Mouse (Mus musculus) hindbrain, embryonic 16.5 days (tissue): ENCODE data around the gene Carmil3. TPM values are rescaled to one million over a fixed set of nuclear protein-coding genes. Genes with fewer than 3 reads are reported as not detected.

ENCODE experiments used
- ATAC-seq: fragments of 200-750 bp; cut with Nextera tagmentation; 2 replicates; pipeline ENCODE4 v1.8.0; 2017; ENCODE audit warnings: moderate TSS enrichment, moderate library complexity
- H3K27ac ChIP-seq: fragments of 300-500 bp; sonication (generic); 2 replicates; pipeline ENCODE4 v1.5.1; 2014; ENCODE audit warnings: low read depth, mild to moderate bottlenecking, control low read depth, low read length, moderate library complexity
- H3K27me3 ChIP-seq: fragments of 300-500 bp; sonication (generic); replicated peaks from 2 replicates; pipeline ENCODE4 v1.6.1; 2014; ENCODE audit warnings: low read length; ENCODE audit not compliant: control insufficient read depth, insufficient read depth
- H3K36me3 ChIP-seq: fragments of 300-500 bp; sonication (generic); 2 replicates; pipeline ENCODE4 v1.6.1; 2014; ENCODE audit warnings: mild to moderate bottlenecking, low read length, moderate library complexity, mixed read lengths; ENCODE audit not compliant: control insufficient read depth, insufficient read depth
- H3K4me1 ChIP-seq: fragments of 300-500 bp; sonication (generic); 2 replicates; pipeline ENCODE4 v1.6.1; 2014; ENCODE audit warnings: low read depth, low read length; ENCODE audit not compliant: control insufficient read depth, insufficient read depth
- H3K4me2 ChIP-seq: fragments of 300-500 bp; sonication (generic); 2 replicates; pipeline ENCODE4 v1.6.1; 2014; ENCODE audit warnings: mild to moderate bottlenecking, low read length, control low read depth, moderate library complexity
- H3K4me3 ChIP-seq: fragments of 300-500 bp; sonication (generic); 2 replicates; pipeline ENCODE4 v1.5.1; 2014; ENCODE audit warnings: mild to moderate bottlenecking, low read length, control low read depth, moderate library complexity
- H3K9ac ChIP-seq: fragments of 300-500 bp; sonication (generic); 2 replicates; pipeline ENCODE4 v1.6.1; 2014; ENCODE audit warnings: low read depth, mild to moderate bottlenecking, control low read depth, low read length, moderate library complexity
- H3K9me3 ChIP-seq: fragments of 300-500 bp; sonication (generic); 2 replicates; pipeline ENCODE4 v1.6.1; 2014; ENCODE audit warnings: mild to moderate bottlenecking, low read length, moderate library complexity; ENCODE audit not compliant: control insufficient read depth
- WGBS: fragments of 180-500 bp; shearing (Covaris S2); extraction: QIAGEN DNeasy Blood & Tissue Kit; methylation state at CpG from one replicate; pipeline ENCODE4 v1.1.7; 2014; 5-methylcytosine and 5-hydroxymethylcytosine counted together
- polyA plus RNA-seq: library from polyadenylated mRNA; unstranded; fragments of >200 nt; fragmentation: Nextera tagmentation; extraction: Ambion mirVana; gene quantifications from 2 replicates; pipeline ENCODE4 v1.2.1, GENCODE M21; 2015

Carmil3 gene
- 22.9 and 26.2 TPM in 2 replicates for polyA plus RNA-seq

- peak within 1 kb of the TSS; percentile 90 for H3K4me3 ChIP-seq
- no peaks in the 10 kb centered on the region; the same call in 1 of the 2 replicates for H3K36me3 ChIP-seq
- WGBS, result 1% methylated on average over 57 of the region's 68 CpGs
- H3K9ac ChIP-seq, result peak within 1 kb of the TSS; percentile 93
- H3K4me2 ChIP-seq, result peak within 1 kb of the TSS; percentile 84
- H3K27ac ChIP-seq, result peak within 1 kb of the TSS; percentile 97
- ATAC-seq, result peak; percentile 93
- no peaks in the 10 kb centered on the region for H3K9me3 ChIP-seq
- H3K27me3 ChIP-seq, result no peaks in the 10 kb centered on the region
- peaks cover 14% of the 10 kb centered on the region for H3K4me1 ChIP-seq
These were observed at the start of gene Carmil3 for GRCm38 (mm10) chr14:55490361-55491201. Carmil3 (plus strand) TSS chr14:55490651.

- H3K9me3 ChIP-seq, result no peaks in the 10 kb centered on the region
- no peaks in the 10 kb centered on the region for H3K4me1 ChIP-seq
- no peak overlapping the region for H3K4me3 ChIP-seq
- no peaks in the 10 kb centered on the region for H3K36me3 ChIP-seq
- no peak for ATAC-seq
- H3K9ac ChIP-seq, result no peak overlapping the region
- H3K27me3 ChIP-seq, result no peaks in the 10 kb centered on the region
- 66% methylated on average over 2 of the region's 2 CpGs for WGBS
- H3K27ac ChIP-seq, result no peak overlapping the region
- no peak overlapping the region for H3K4me2 ChIP-seq
These were observed 32.8 kb upstream of the Carmil3 start for GRCm38 (mm10) chr14:55457693-55458092.

- no peaks in the 10 kb centered on the region for H3K36me3 ChIP-seq
- H3K4me3 ChIP-seq, result no peak overlapping the region
- no peaks in the 10 kb centered on the region for H3K4me1 ChIP-seq
- no peak overlapping the region for H3K9ac ChIP-seq
- H3K27me3 ChIP-seq, result no peaks in the 10 kb centered on the region
- no peak for ATAC-seq
- H3K9me3 ChIP-seq, result no peaks in the 10 kb centered on the region
- H3K27ac ChIP-seq, result no peak overlapping the region
- H3K4me2 ChIP-seq, result no peak overlapping the region
- 18% methylated on average over 10 of the region's 10 CpGs for WGBS
These were observed 32.2 kb upstream of the Carmil3 start for GRCm38 (mm10) chr14:55458273-55458672.

- H3K36me3 ChIP-seq, result no peaks in the 10 kb centered on the region
- H3K27me3 ChIP-seq, result no peaks in the 10 kb centered on the region
These were observed 31.7 kb upstream of the Carmil3 start for GRCm38 (mm10) chr14:55458761-55459160.

GRCm38 (mm10) chr14:55459796-55460195 lies 30.7 kb upstream of the Carmil3 start:
- Histone ChIP-seq H3K9ac (no peak overlapping the region), H3K4me3 (no peak overlapping the region), H3K36me3 (no peaks in the 10 kb centered on the region), H3K27ac (no peak overlapping the region), H3K27me3 (no peaks in the 10 kb centered on the region), H3K9me3 (no peaks in the 10 kb centered on the region), H3K4me2 (no peak overlapping the region), H3K4me1 (no peaks in the 10 kb centered on the region)
- ATAC-seq, result no peak
- WGBS, result 78% methylated on average over 4 of the region's 4 CpGs

More at GRCm38 (mm10) chr14:55458761-55459160, 31.7 kb upstream of the Carmil3 start:
- no peak overlapping the region for H3K4me3 ChIP-seq
- H3K9me3 ChIP-seq, result no peaks in the 10 kb centered on the region
- H3K27ac ChIP-seq, result no peak overlapping the region
- WGBS, result 85% methylated on average over 3 of the region's 3 CpGs
- H3K4me1 ChIP-seq, result no peaks in the 10 kb centered on the region
- H3K4me2 ChIP-seq, result no peak overlapping the region
- ATAC-seq, result no peak
- H3K9ac ChIP-seq, result no peak overlapping the region

- no peak overlapping the region for H3K27ac ChIP-seq
- H3K4me3 ChIP-seq, result no peak overlapping the region
- ATAC-seq, result no peak
- H3K27me3 ChIP-seq, result no peaks in the 10 kb centered on the region
- no peaks in the 10 kb centered on the region for H3K9me3 ChIP-seq
- H3K4me1 ChIP-seq, result no peaks in the 10 kb centered on the region
- H3K36me3 ChIP-seq, result no peaks in the 10 kb centered on the region
- no peak overlapping the region for H3K4me2 ChIP-seq
- H3K9ac ChIP-seq, result no peak overlapping the region
- WGBS, result 75% methylated on average over 10 of the region's 10 CpGs
These were observed 30.2 kb upstream of the Carmil3 start for GRCm38 (mm10) chr14:55460297-55460696.

- whole genome bisulfite sequencing, result 73% methylated on average over 4 of the region's 4 CpGs
- H3K9ac ChIP-seq, result no peak overlapping the region
- no peak for ATAC-seq
- no peaks in the 10 kb centered on the region for H3K9me3 ChIP-seq
- no peaks in the 10 kb centered on the region for H3K36me3 ChIP-seq
- no peak overlapping the region for H3K4me3 ChIP-seq
- H3K4me2 ChIP-seq, result no peak overlapping the region
- no peaks in the 10 kb centered on the region for H3K4me1 ChIP-seq
- H3K27ac ChIP-seq, result no peak overlapping the region
- H3K27me3 ChIP-seq, result no peaks in the 10 kb centered on the region
These were observed 28.7 kb upstream of the Carmil3 start for GRCm38 (mm10) chr14:55461757-55462156.

- no peaks in the 10 kb centered on the region; the same call in 1 of the 2 replicates for H3K4me1 ChIP-seq
- H3K27me3 ChIP-seq, result no peaks in the 10 kb centered on the region
- no peak overlapping the region for H3K4me2 ChIP-seq
- no peak for ATAC-seq
- H3K9me3 ChIP-seq, result no peaks in the 10 kb centered on the region
- no peak overlapping the region for H3K4me3 ChIP-seq
- no peak overlapping the region for H3K27ac ChIP-seq
- H3K36me3 ChIP-seq, result no peaks in the 10 kb centered on the region
- WGBS, result 85% methylated on average over 4 of the region's 4 CpGs
- no peak overlapping the region for H3K9ac ChIP-seq
These were observed 24.0 kb upstream of the Carmil3 start for GRCm38 (mm10) chr14:55466481-55466880.

- Histone ChIP-seq H3K9ac (no peak overlapping the region), H3K27me3 (no peaks in the 10 kb centered on the region), H3K4me3 (no peak overlapping the region), H3K4me2 (no peak overlapping the region), H3K9me3 (no peaks in the 10 kb centered on the region), H3K36me3 (no peaks in the 10 kb centered on the region), H3K4me1 (no peaks in the 10 kb centered on the region; the same call in 1 of the 2 replicates), H3K27ac (no peak overlapping the region)
- 85% methylated on average over 7 of the region's 7 CpGs for WGBS
- no peak for ATAC-seq
These were observed 23.3 kb upstream of the Carmil3 start for GRCm38 (mm10) chr14:55467108-55467507.
